Mouse (Mus musculus): ENCODE results near the gene Aars. TPM values are rescaled to one million over a fixed set of nuclear protein-coding genes. Genes with fewer than 3 reads are reported as not detected.

Gene Aars
- polyA plus RNA-seq, 1 experiment from 2014 or later: 64.5 TPM

Other genes starting within 250 kb of the Aars start
- 0.19 and 1.4 TPM in 2 replicates for gene Il34, start 227.2 kb upstream of the Aars start, polyA plus RNA-seq (2014; fragmentation: Nextera tagmentation; extraction: Ambion mirVana)
- gene Cog4, start 186.5 kb upstream of the Aars start, polyA plus RNA-seq (2014; fragmentation: Nextera tagmentation; extraction: Ambion mirVana): 66.9 and 67.6 TPM in 2 replicates
- gene Sf3b3, start 186.4 kb upstream of the Aars start, polyA plus RNA-seq (2014; fragmentation: Nextera tagmentation; extraction: Ambion mirVana): 161 and 190 TPM in 2 replicates
- gene Fuk, start 130.7 kb upstream of the Aars start, polyA plus RNA-seq (2014; fragmentation: Nextera tagmentation; extraction: Ambion mirVana): 4.5 and 5.0 TPM in 2 replicates
- 10.6 and 11.8 TPM in 2 replicates for gene St3gal2, start 113.2 kb upstream of the Aars start, polyA plus RNA-seq (2014; fragmentation: Nextera tagmentation; extraction: Ambion mirVana)
- gene Ddx19a, start 35.3 kb upstream of the Aars start, polyA plus RNA-seq (2014; fragmentation: Nextera tagmentation; extraction: Ambion mirVana): 29.8 and 32.8 TPM in 2 replicates
- gene Ddx19b, start 1.4 kb upstream of the Aars start, polyA plus RNA-seq (2014; fragmentation: Nextera tagmentation; extraction: Ambion mirVana): 6.0 and 7.2 TPM in 2 replicates
- 15.0 and 21.6 TPM in 2 replicates for gene Exosc6, start 23.2 kb downstream of the Aars start, polyA plus RNA-seq (2014; fragmentation: Nextera tagmentation; extraction: Ambion mirVana)
- 0.52 and 0.88 TPM in 2 replicates for gene Clec18a, start 59.3 kb downstream of the Aars start, polyA plus RNA-seq (2014; fragmentation: Nextera tagmentation; extraction: Ambion mirVana)
- gene Pdpr, start 61.5 kb downstream of the Aars start, polyA plus RNA-seq (2014; fragmentation: Nextera tagmentation; extraction: Ambion mirVana): 5.2 and 6.4 TPM in 2 replicates
- gene Glg1, start 226.1 kb downstream of the Aars start, polyA plus RNA-seq (2014; fragmentation: Nextera tagmentation; extraction: Ambion mirVana): 75.3 and 81.5 TPM in 2 replicates

Data from hindbrain, embryonic 11.5 days (tissue).